Mouse (Mus musculus) midbrain, embryonic 12.5 days (tissue): ENCODE measurements at regions not wholly inside any gene's neighbourhood (a gene's known extent, or its start where the extent isn't known, plus 50 kb on each side); places are given as distances from the start of the nearest gene placed in this dataset.

ENCODE experiments used
- ATAC-seq: fragments of 200-750 bp; cut with Nextera tagmentation; 2 replicates; pipeline ENCODE4 v1.8.0; 2017; ENCODE audit warnings: low read depth, moderate TSS enrichment, moderate library complexity; ENCODE audit not compliant: low FRiP score
- H3K27ac ChIP-seq: fragments of 300-500 bp; sonication (generic); replicated peaks from 2 replicates; pipeline ENCODE4 v1.5.1; 2016; ENCODE audit warnings: mild to moderate bottlenecking
- H3K27me3 ChIP-seq: fragments of 300-500 bp; sonication (generic); 2 replicates; pipeline ENCODE4 v1.6.1; 2016; ENCODE audit warnings: mild to moderate bottlenecking
- H3K36me3 ChIP-seq: fragments of 300-500 bp; sonication (generic); 2 replicates; pipeline ENCODE4 v1.6.1; 2016
- H3K4me1 ChIP-seq: fragments of 300-500 bp; sonication (generic); 2 replicates; pipeline ENCODE4 v1.6.1; 2016
- H3K4me2 ChIP-seq: fragments of 300-500 bp; sonication (generic); replicated peaks from 2 replicates; pipeline ENCODE4 v1.6.1; 2016; ENCODE audit warnings: mild to moderate bottlenecking, moderate library complexity
- H3K4me3 ChIP-seq: fragments of 300-500 bp; sonication (generic); 2 replicates; pipeline ENCODE4 v1.5.1; 2016; ENCODE audit warnings: mild to moderate bottlenecking
- H3K9ac ChIP-seq: fragments of 300-500 bp; sonication (generic); replicated peaks from 2 replicates; pipeline ENCODE4 v1.6.1; 2016; ENCODE audit warnings: mild to moderate bottlenecking, moderate library complexity
- H3K9me3 ChIP-seq: fragments of 300-500 bp; sonication (generic); 2 replicates; pipeline ENCODE4 v1.6.1; 2016; ENCODE audit warnings: mild to moderate bottlenecking
- WGBS: fragments of 180-500 bp; shearing (Covaris S2); methylation state at CpG from one replicate; pipeline ENCODE4 v1.1.7; 2016; 5-methylcytosine and 5-hydroxymethylcytosine counted together

DNA sequence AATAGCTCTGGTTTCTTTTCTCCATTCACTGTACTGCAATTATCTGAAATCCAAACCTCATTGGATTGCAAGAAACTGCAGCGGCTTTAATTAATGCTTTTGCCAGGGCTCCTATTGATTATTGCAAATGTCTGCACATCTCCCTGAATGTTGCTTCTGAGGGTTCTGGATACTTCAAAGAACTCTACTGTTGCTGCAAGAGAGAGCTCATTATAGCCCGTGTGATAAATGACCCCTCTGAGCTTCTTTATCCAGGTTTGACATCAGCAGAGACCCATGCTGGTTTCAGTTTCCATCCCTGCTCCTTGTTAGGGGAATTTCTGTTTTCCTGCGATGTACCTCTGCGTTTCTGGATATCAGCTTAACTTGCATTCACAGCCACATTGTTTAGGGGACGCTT lies 78.4 kb upstream of the Nav3 start:
- no peaks in the 10 kb centered on the region for H3K27me3 ChIP-seq
- H3K9me3 ChIP-seq = no peaks in the 10 kb centered on the region
- no peak overlapping the region for H3K4me2 ChIP-seq
- ATAC-seq = no peak
- H3K9ac ChIP-seq = no peak overlapping the region
- no peaks in the 10 kb centered on the region for H3K36me3 ChIP-seq
- WGBS = 41% methylated on average over 5 of the region's 5 CpGs
- H3K27ac ChIP-seq = peak overlapping the region; percentile 35; the same call in 1 of the 2 replicates
- H3K4me3 ChIP-seq = no peak overlapping the region
- H3K4me1 ChIP-seq = no peaks in the 10 kb centered on the region

DNA sequence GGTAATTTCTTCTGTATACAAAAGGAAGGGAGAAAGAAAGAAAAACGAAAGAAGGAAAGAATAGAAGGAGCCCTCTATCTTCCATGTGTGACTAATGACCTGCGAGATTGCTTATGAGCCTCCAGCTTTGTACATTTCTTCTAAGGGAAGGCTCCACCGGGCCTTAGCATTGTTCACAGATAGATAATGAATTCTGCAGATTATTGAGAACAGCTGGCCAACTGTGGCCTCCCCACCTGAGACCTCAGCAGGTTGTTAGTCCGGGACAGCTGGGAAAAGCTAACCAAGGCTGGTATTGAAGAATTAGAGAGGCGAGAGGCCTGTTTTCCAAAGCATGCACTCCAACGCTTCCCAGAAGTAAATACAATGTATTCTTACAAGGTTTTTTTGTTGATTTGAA lies 86.7 kb upstream of the Nav3 start:
- 19% methylated on average over 6 of the region's 6 CpGs for WGBS
- Histone ChIP-seq H3K9ac (no peak overlapping the region), H3K4me3 (no peak overlapping the region), H3K27ac (peak overlapping the region; percentile 50), H3K4me2 (no peak overlapping the region), H3K27me3 (no peaks in the 10 kb centered on the region), H3K4me1 (0 out of 2 replicates have a peak, but pooled peaks cover 7% of the 10 kb centered on the region), H3K36me3 (no peaks in the 10 kb centered on the region), H3K9me3 (no peaks in the 10 kb centered on the region)
- ATAC-seq = peak; percentile 83

DNA sequence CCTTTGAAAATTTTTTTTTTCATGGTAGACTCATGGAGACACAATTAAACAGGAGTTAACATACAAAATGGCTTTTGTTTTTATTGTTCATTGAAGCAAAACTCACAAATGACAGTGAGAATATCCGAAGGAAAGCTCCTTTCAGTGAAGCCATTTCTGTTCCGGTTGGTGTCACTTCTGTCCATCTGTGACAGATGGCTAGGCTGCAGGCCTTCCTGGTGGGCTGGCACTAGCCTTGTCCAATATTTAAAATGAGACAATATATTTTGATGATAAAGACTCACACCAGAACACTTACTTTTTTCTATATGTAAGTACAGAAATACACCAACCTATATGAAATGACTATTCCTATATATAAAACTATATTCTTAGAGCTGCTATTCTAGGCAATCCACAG lies 92.4 kb upstream of the Nav3 start:
- WGBS = 68% methylated on average over 2 of the region's 2 CpGs

DNA sequence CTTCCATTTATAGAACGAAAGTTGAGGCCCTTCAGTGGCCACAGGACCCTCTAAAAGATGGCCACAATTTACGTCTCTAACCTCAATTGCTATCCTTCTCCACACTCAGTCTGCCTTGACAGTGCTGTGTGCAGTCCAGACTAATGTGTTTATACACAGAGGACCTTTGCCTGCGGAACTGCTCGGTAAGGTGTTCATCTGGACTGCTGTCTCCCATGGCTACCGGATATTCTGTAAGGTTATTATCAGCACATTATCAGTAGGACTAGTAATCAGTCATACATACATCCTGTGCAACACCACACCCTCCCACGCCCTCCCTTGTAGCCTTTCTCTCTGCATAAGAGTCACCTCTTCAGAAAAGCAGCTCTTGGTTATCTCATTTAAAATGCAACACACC lies 98.0 kb upstream of the Nav3 start:
- H3K4me1 ChIP-seq = no peaks in the 10 kb centered on the region

More for the DNA sequence above, 92.4 kb upstream of the Nav3 start:
- no peaks in the 10 kb centered on the region for H3K36me3 ChIP-seq
- no peaks in the 10 kb centered on the region for H3K9me3 ChIP-seq
- no peak overlapping the region for H3K9ac ChIP-seq
- H3K4me3 ChIP-seq = no peak overlapping the region
- no peak overlapping the region for H3K27ac ChIP-seq
- H3K4me1 ChIP-seq = no peaks in the 10 kb centered on the region
- no peak overlapping the region for H3K4me2 ChIP-seq
- ATAC-seq = no peak
- H3K27me3 ChIP-seq = no peaks in the 10 kb centered on the region

GRCm38 (mm10) chr10:110556326-110556883 lies 100.4 kb upstream of the Nav3 start:
- no peaks in the 10 kb centered on the region for H3K27me3 ChIP-seq
- WGBS = 95% methylated on average over 1 of the region's 1 CpGs
- H3K9me3 ChIP-seq = no peaks in the 10 kb centered on the region
- H3K9ac ChIP-seq = no peak overlapping the region
- no peak overlapping the region for H3K4me3 ChIP-seq
- no peaks in the 10 kb centered on the region for H3K4me1 ChIP-seq
- H3K36me3 ChIP-seq = no peaks in the 10 kb centered on the region
- no peak overlapping the region for H3K4me2 ChIP-seq
- no peak overlapping the region for H3K27ac ChIP-seq
- ATAC-seq = peak; percentile 60; the same call in 1 of the 2 replicates

More for the DNA sequence above, 98.0 kb upstream of the Nav3 start:
- no peak for ATAC-seq
- H3K4me3 ChIP-seq = no peak overlapping the region
- no peak overlapping the region for H3K9ac ChIP-seq
- H3K9me3 ChIP-seq = no peaks in the 10 kb centered on the region
- no peaks in the 10 kb centered on the region for H3K27me3 ChIP-seq
- H3K36me3 ChIP-seq = no peaks in the 10 kb centered on the region
- 90% methylated on average over 6 of the region's 6 CpGs for WGBS
- no peak overlapping the region for H3K4me2 ChIP-seq
- H3K27ac ChIP-seq = no peak overlapping the region

DNA sequence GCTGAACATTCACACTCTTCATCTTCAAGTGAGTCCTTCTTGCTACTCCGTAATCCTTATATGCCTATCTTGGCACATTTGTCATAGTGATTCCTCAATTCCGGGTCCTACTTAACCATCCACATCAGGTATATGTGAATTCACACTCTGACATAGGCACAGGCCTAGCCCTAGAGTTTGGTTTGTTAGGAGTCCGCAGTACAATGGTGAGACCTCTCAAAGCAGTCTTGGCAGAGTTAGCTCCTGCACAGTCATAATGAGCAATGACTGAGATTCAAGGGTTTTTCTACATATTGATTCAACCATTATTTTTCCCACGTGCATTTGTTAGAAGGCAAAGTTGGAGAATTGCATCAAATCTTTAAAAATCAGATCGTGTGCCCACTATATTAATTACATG lies 107.1 kb upstream of the Nav3 start:
- Histone ChIP-seq H3K4me2 (no peak overlapping the region), H3K27ac (no peak overlapping the region), H3K36me3 (no peaks in the 10 kb centered on the region), H3K4me3 (no peak overlapping the region), H3K9ac (no peak overlapping the region), H3K27me3 (no peaks in the 10 kb centered on the region), H3K9me3 (no peaks in the 10 kb centered on the region), H3K4me1 (peaks cover 6% of the 10 kb centered on the region; the same call in 1 of the 2 replicates)
- 87% methylated on average over 5 of the region's 5 CpGs for WGBS
- ATAC-seq = no peak

- H3K9ac ChIP-seq = no peak overlapping the region
- no peaks in the 10 kb centered on the region for H3K9me3 ChIP-seq
- ATAC-seq = no peak
- no peak overlapping the region for H3K4me3 ChIP-seq
- H3K4me1 ChIP-seq = peaks cover 6% of the 10 kb centered on the region; the same call in 1 of the 2 replicates
- H3K36me3 ChIP-seq = no peaks in the 10 kb centered on the region
- H3K27ac ChIP-seq = no peak overlapping the region
- 70% methylated on average over 1 of the region's 1 CpGs for WGBS
- H3K4me2 ChIP-seq = no peak overlapping the region
- H3K27me3 ChIP-seq = no peaks in the 10 kb centered on the region
Observed at GRCm38 (mm10) chr10:110563571-110563970, 107.6 kb upstream of the Nav3 start.

DNA sequence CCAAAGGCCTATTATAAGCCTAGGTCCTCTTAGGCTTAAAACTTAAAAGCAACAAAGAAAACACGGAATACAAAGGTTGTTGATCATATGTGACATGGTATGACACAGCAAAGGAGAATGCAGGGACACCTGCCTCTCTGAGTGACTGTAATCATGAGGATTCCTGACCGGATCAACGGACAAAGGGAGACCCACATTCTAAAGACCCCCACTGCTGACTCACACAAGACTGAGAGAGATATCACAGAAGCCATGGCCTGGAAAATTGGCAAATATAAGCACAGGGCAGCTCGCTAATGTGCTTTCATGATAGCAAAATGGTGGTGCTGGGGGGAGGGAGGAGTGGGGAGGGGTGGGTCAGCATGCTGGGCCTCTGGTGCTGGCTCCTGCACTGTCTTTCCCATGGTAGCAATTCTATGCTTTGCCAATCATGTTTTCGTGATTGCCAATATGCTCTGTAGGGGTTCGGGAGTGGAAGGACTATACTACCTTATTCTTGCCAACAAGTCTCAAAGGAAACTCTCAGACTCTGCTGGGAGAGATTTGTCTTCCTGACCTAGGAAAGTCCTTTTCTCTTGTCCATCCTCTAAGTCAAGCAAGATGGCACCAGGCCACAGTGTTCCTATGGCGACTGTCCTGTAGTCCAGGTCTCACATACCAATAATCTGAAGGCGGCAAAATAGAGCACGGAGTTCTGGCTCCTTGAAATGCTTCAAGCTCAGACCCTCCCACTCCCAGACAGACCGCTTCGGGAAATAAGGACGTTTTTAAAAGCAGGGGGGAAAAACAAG lies 110.5 kb upstream of the Nav3 start:
- H3K36me3 ChIP-seq = no peaks in the 10 kb centered on the region
- H3K9ac ChIP-seq = no peak overlapping the region
- H3K4me1 ChIP-seq = peaks cover 6% of the 10 kb centered on the region; the same call in 1 of the 2 replicates
- peak; percentile 66 for ATAC-seq
- H3K4me2 ChIP-seq = no peak overlapping the region
- WGBS = 57% methylated on average over 12 of the region's 12 CpGs
- H3K27me3 ChIP-seq = no peaks in the 10 kb centered on the region
- no peak overlapping the region for H3K4me3 ChIP-seq
- no peaks in the 10 kb centered on the region for H3K9me3 ChIP-seq
- peak overlapping the region; percentile 35; the same call in 1 of the 2 replicates for H3K27ac ChIP-seq

- ATAC-seq = no peak
- 84% methylated on average over 5 of the region's 5 CpGs for WGBS
Observed at GRCm38 (mm10) chr10:110570465-110570864, 114.5 kb upstream of the Nav3 start.

GRCm38 (mm10) chr10:110571179-110571578 lies 115.2 kb upstream of the Nav3 start:
- H3K27ac ChIP-seq = no peak overlapping the region
- no peak overlapping the region for H3K9ac ChIP-seq
- no peaks in the 10 kb centered on the region for H3K9me3 ChIP-seq
- no peaks in the 10 kb centered on the region for H3K36me3 ChIP-seq
- no peak for ATAC-seq
- no peak overlapping the region for H3K4me2 ChIP-seq
- WGBS = 79% methylated on average over 4 of the region's 4 CpGs
- no peaks in the 10 kb centered on the region for H3K27me3 ChIP-seq
- peaks cover 5% of the 10 kb centered on the region; the same call in 1 of the 2 replicates for H3K4me1 ChIP-seq
- H3K4me3 ChIP-seq = no peak overlapping the region

More at GRCm38 (mm10) chr10:110570465-110570864, 114.5 kb upstream of the Nav3 start:
- Histone ChIP-seq H3K27me3 (no peaks in the 10 kb centered on the region), H3K9me3 (no peaks in the 10 kb centered on the region), H3K36me3 (no peaks in the 10 kb centered on the region), H3K4me2 (no peak overlapping the region), H3K4me3 (no peak overlapping the region), H3K9ac (no peak overlapping the region), H3K4me1 (peaks cover 6% of the 10 kb centered on the region; the same call in 1 of the 2 replicates), H3K27ac (no peak overlapping the region)

- H3K4me3 ChIP-seq = no peak overlapping the region
- 75% methylated on average over 7 of the region's 7 CpGs for WGBS
- H3K9ac ChIP-seq = no peak overlapping the region
- no peak overlapping the region for H3K4me2 ChIP-seq
- no peaks in the 10 kb centered on the region for H3K27me3 ChIP-seq
- ATAC-seq = no peak
- no peak overlapping the region for H3K27ac ChIP-seq
- no peaks in the 10 kb centered on the region for H3K4me1 ChIP-seq
- no peaks in the 10 kb centered on the region for H3K36me3 ChIP-seq
- 0 out of 2 replicates have a peak, but pooled peaks cover 3% of the 10 kb centered on the region for H3K9me3 ChIP-seq
Observed at GRCm38 (mm10) chr10:110573530-110573929, 117.5 kb upstream of the Nav3 start.

DNA sequence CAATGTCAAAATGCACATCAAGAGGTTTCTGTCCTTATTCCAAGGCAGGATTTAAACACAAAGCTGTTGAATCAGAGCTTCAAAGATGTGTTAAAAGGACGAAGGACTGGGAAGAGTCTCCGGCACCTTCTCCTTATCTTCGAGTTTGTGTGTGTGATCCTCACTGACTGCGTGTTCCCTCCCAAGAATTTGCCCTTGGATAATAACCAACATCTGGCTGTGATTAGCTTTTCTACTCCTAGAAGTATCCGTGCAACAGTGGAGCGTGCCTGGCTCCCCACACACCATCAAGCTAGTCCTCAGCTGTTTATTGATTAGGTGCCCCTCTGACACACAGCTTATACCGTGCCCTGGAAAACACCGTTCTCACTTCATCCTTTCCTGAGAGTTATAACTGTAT lies 130.0 kb upstream of the Nav3 start:
- Histone ChIP-seq H3K4me3 (no peak overlapping the region), H3K9ac (no peak overlapping the region), H3K27me3 (no peaks in the 10 kb centered on the region), H3K36me3 (no peaks in the 10 kb centered on the region), H3K27ac (no peak overlapping the region), H3K4me2 (no peak overlapping the region), H3K9me3 (no peaks in the 10 kb centered on the region), H3K4me1 (no peaks in the 10 kb centered on the region)
- ATAC-seq = no peak
- WGBS = 81% methylated on average over 8 of the region's 8 CpGs
